Mouse (Mus musculus) stomach, embryonic 15.5 days (tissue): ENCODE data around the gene Ipo9. TPM values are rescaled to one million over a fixed set of nuclear protein-coding genes. Genes with fewer than 3 reads are reported as not detected.

Source experiments
- microRNA-seq: library from miRNA; unstranded; fragments of <30 nt; microRNA quantifications from one replicate; pipeline ENCODE4, GENCODE M21; 2016
- polyA plus RNA-seq: library from polyadenylated mRNA; unstranded; fragments of >200 nt; fragmentation: Nextera tagmentation; extraction: Ambion mirVana; gene quantifications from 2 replicates; pipeline ENCODE4 v1.2.1, GENCODE M21; 2015

Gene Ipo9
- polyA plus RNA-seq, 1 experiment from 2014 or later = 88.7 TPM

Small RNAs within 50 kb of the gene (microRNA-seq; reads per million reads assigned to microRNA genes)
- 1.4 reads per million for gene Mir1231

Other genes starting within 250 kb of the Ipo9 start
- gene Elf3, start 171.9 kb downstream of the Ipo9 start, polyA plus RNA-seq = 131 and 134 TPM in 2 replicates
- gene Rnpep, start 146.4 kb downstream of the Ipo9 start, polyA plus RNA-seq = 132 and 141 TPM in 2 replicates
- 188 and 218 TPM in 2 replicates for gene Timm17a, start 116.7 kb downstream of the Ipo9 start, polyA plus RNA-seq
- gene Lmod1, start 105.7 kb downstream of the Ipo9 start, polyA plus RNA-seq = 13.0 and 14.0 TPM in 2 replicates
- 42.3 and 44.1 TPM in 2 replicates for gene Shisa4, start 55.3 kb downstream of the Ipo9 start, polyA plus RNA-seq
- 11.0 and 14.5 TPM in 2 replicates for gene Nav1, start 176.8 kb upstream of the Ipo9 start, polyA plus RNA-seq